Mouse (Mus musculus) midbrain, postnatal 0 days (tissue): ENCODE measurements at regions not wholly inside any gene's neighbourhood (a gene's known extent, or its start where the extent isn't known, plus 50 kb on each side); places are given as distances from the start of the nearest gene placed in this dataset.

Experiments used
- ATAC-seq: fragments of 200-750 bp; cut with Nextera tagmentation; 2 replicates; pipeline ENCODE4 v1.8.0; 2017; ENCODE audit warnings: moderate number of reproducible peaks, mild to moderate bottlenecking, moderate TSS enrichment, moderate library complexity; ENCODE audit not compliant: low FRiP score
- DNase-seq: peaks from one replicate; pipeline ENCODE4 v3.0.0-alpha.2; 2015; ENCODE audit warnings: low spot score
- H3K27ac ChIP-seq: fragments of 300-500 bp; sonication (generic); 2 replicates; pipeline ENCODE4 v1.5.1; 2014; ENCODE audit warnings: low read depth, mild to moderate bottlenecking, low read length, mixed read lengths
- H3K27me3 ChIP-seq: fragments of 300-500 bp; sonication (generic); 2 replicates; pipeline ENCODE4 v1.6.1; 2014; ENCODE audit warnings: low read length, control low read depth, mixed read lengths; ENCODE audit not compliant: insufficient read depth
- H3K36me3 ChIP-seq: fragments of 300-500 bp; sonication (generic); 2 replicates; pipeline ENCODE4 v1.6.1; 2014; ENCODE audit warnings: low read length, control low read depth, mixed read lengths; ENCODE audit not compliant: insufficient read depth
- H3K4me1 ChIP-seq: fragments of 300-500 bp; sonication (generic); 2 replicates; pipeline ENCODE4 v1.6.1; 2014; ENCODE audit warnings: mild to moderate bottlenecking, control low read depth, antibody characterized with exemption, low read length, mixed read lengths; ENCODE audit not compliant: insufficient read depth
- H3K4me2 ChIP-seq: fragments of 300-500 bp; sonication (generic); 2 replicates; pipeline ENCODE4 v1.6.1; 2014; ENCODE audit warnings: low read depth, mild to moderate bottlenecking, low read length, mixed read lengths; ENCODE audit not compliant: poor library complexity, severe bottlenecking
- H3K4me3 ChIP-seq: fragments of 300-500 bp; sonication (generic); 2 replicates; pipeline ENCODE4 v1.5.1; 2014; ENCODE audit warnings: low read depth, mild to moderate bottlenecking, low read length, moderate library complexity
- H3K9ac ChIP-seq: fragments of 300-500 bp; sonication (generic); replicated peaks from 2 replicates; pipeline ENCODE4 v1.6.1; 2014; ENCODE audit warnings: mild to moderate bottlenecking, low read length, moderate library complexity, mixed read lengths; ENCODE audit not compliant: poor library complexity, severe bottlenecking
- H3K9me3 ChIP-seq: fragments of 300-500 bp; sonication (generic); 2 replicates; pipeline ENCODE4 v1.6.1; 2016; ENCODE audit warnings: low read length, control low read depth
- CTCF ChIP-seq: IDR thresholded peaks from 2 replicates; pipeline ENCODE4 v1.5.1; 2016; ENCODE audit warnings: antibody characterized with exemption, mild to moderate bottlenecking
- WGBS: fragments of 180-500 bp; shearing (Covaris S2); extraction: QIAGEN DNeasy Blood & Tissue Kit; methylation state at CpG from one replicate; pipeline ENCODE4 v1.1.7; 2014; 5-methylcytosine and 5-hydroxymethylcytosine counted together

DNA sequence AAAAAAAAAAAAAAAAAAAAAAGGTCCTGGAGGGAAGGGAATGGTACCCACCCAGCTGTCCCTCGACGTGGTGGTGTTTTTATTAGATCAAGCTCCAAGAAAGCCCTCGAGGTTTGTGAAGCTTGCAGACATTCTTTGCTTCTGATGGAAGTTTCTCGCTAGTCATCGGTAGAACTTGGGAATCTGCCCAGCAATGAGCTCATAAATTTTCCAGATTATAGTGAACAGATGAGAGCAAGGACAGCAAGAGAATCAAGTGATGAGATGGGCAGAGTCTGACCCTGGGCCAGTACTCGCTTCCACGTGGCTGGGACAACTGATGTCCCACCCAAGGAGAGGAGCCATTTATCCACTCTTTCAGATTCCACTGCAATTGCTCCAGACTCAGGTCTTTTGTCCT lies 417.6 kb upstream of the Klhl29 start:
- no peak overlapping the region for H3K4me3 ChIP-seq
- no peaks in the 10 kb centered on the region for H3K36me3 ChIP-seq
- ATAC-seq (no peak), DNase-seq (no peak)
- no peaks in the 10 kb centered on the region for H3K9me3 ChIP-seq
- H3K4me2 ChIP-seq: no peak overlapping the region
- H3K27me3 ChIP-seq: no peaks in the 10 kb centered on the region
- TF ChIP-seq CTCF: no peak
- H3K9ac ChIP-seq: no peak overlapping the region
- H3K4me1 ChIP-seq: no peaks in the 10 kb centered on the region
- WGBS: 83% methylated on average over 7 of the region's 7 CpGs
- H3K27ac ChIP-seq: no peak overlapping the region

DNA sequence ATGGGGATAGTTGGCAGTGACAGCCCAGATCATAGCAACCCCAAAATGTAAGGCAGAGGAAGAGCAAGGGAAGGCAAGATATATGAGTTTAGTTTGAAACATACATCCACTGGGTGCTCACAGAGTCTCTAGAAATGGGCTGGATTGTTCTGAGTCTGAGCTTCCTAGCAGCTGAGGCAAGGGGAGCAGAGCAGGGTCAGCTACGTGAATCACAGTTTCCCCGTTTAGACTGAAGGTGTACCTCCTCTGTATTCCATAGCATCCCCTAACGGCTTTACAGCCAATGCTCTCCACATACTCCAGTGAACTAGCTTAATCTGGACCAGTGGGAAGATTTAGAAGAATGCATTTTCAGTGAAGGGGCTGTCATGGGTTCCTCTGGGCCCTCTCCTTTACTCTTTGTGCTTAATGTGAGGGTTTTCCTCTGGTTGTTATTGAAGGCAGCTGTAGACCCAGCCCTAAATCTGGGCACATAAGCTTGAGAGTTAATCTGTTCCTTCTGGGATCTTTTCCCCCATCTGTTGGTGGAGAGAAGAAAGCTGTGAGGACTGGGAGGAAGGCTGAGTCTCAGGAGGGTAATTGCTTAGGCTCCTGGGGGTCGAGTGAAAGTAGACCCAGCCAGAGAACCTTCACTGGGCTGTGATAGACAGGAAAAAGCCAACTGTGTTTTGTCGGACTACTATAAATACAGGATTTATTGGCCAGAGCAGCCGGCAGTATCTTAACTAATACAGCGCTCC lies 411.8 kb upstream of the Klhl29 start:
- Histone ChIP-seq H3K4me2 (no peak overlapping the region), H3K9ac (no peak overlapping the region), H3K27ac (no peak overlapping the region), H3K4me1 (no peaks in the 10 kb centered on the region), H3K27me3 (no peaks in the 10 kb centered on the region), H3K36me3 (no peaks in the 10 kb centered on the region), H3K4me3 (no peak overlapping the region), H3K9me3 (no peaks in the 10 kb centered on the region)
- ATAC-seq (no peak), DNase-seq (no peak)
- WGBS: 62% methylated on average over 7 of the region's 7 CpGs
- no peak for TF ChIP-seq CTCF

DNA sequence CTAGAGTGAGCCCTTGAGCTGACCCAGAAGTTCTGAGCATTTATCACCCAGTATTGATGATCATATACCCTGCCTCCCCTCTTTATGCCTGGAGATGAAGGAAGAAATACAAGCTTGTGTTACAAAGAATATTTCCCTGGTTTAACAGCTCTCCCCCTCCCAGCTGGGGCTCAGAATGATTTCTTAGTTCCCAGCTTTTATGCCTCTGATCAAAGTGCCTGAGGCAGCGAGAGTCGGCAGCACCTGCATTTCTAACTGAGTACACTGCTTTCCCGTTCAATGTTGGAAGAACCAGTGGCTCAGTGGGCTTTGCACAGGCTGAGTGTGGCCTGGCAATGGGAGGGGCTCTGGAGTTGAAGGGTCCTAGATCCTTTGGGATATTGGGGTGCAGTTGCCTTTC lies 405.8 kb upstream of the Klhl29 start:
- no peaks in the 10 kb centered on the region for H3K27me3 ChIP-seq
- no peaks in the 10 kb centered on the region for H3K4me1 ChIP-seq
- no peak for DNase-seq
- H3K36me3 ChIP-seq: no peaks in the 10 kb centered on the region
- no peak overlapping the region for H3K4me3 ChIP-seq
- no peak for ATAC-seq
- no peak overlapping the region for H3K27ac ChIP-seq
- WGBS: 30% methylated on average over 3 of the region's 3 CpGs
- no peak for TF ChIP-seq CTCF
- H3K9ac ChIP-seq: no peak overlapping the region
- no peak overlapping the region for H3K4me2 ChIP-seq
- no peaks in the 10 kb centered on the region for H3K9me3 ChIP-seq

DNA sequence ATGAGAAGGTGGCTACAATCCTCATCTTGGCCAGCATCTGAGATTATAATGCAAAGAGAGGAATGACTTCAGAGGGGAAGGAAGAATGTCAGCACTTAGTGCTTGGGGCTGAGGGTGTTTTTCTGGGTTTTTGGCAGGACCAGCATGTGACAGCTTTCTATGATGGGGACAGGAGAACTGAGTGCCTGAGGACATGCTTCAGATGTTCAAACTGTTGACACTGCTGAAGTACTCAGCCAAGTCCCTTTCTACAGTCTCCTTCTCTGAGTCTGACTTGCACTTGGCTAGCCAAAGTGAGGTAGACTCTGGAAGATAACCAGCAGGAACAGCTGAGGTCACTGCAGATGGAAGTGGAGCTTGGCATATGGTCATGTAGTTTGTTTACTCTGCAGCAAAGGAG lies 402.1 kb upstream of the Klhl29 start:
- H3K9me3 ChIP-seq: no peaks in the 10 kb centered on the region
- H3K27me3 ChIP-seq: no peaks in the 10 kb centered on the region
- no peak for TF ChIP-seq CTCF
- ATAC-seq (no peak), DNase-seq (no peak)
- H3K9ac ChIP-seq: no peak overlapping the region
- H3K27ac ChIP-seq: no peak overlapping the region
- no peaks in the 10 kb centered on the region for H3K36me3 ChIP-seq
- H3K4me3 ChIP-seq: no peak overlapping the region
- H3K4me2 ChIP-seq: no peak overlapping the region
- H3K4me1 ChIP-seq: no peaks in the 10 kb centered on the region

DNA sequence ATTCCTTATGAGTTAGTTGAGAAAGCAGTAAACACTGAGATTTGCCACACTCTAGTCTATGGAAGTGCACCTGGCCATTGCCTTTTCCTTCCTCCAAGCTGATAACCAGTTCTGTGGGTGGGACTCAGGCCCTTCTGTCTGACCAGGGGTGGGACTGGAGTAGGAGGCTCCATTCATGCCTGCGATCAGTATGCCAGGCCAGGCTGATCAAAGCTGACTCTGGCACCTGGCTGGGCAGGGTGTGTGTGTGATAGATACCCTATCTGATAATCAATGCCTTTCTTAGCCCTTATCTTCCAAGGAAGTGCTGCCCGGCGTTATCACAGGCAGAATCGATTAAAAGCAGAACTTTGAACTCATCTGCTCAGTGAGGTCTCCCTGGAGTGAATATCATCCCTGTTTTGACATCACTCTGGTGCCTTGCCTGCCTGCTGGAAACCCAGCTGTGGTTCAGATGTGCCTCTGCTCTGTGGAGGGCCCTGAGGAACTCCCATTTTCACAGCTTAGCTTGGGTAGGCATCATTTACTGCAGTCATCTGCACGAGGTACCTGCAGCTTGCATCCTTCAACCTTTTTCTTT lies 396.0 kb upstream of the Klhl29 start:
- no peak for DNase-seq
- no peak overlapping the region for H3K9ac ChIP-seq
- no peaks in the 10 kb centered on the region for H3K27me3 ChIP-seq
- no peak overlapping the region for H3K4me3 ChIP-seq
- H3K27ac ChIP-seq: no peak overlapping the region
- H3K4me1 ChIP-seq: no peaks in the 10 kb centered on the region
- no peak for TF ChIP-seq CTCF
- no peak overlapping the region for H3K4me2 ChIP-seq
- 62% methylated on average over 5 of the region's 5 CpGs for WGBS
- ATAC-seq: no peak
- H3K9me3 ChIP-seq: no peaks in the 10 kb centered on the region
- no peaks in the 10 kb centered on the region for H3K36me3 ChIP-seq

DNA sequence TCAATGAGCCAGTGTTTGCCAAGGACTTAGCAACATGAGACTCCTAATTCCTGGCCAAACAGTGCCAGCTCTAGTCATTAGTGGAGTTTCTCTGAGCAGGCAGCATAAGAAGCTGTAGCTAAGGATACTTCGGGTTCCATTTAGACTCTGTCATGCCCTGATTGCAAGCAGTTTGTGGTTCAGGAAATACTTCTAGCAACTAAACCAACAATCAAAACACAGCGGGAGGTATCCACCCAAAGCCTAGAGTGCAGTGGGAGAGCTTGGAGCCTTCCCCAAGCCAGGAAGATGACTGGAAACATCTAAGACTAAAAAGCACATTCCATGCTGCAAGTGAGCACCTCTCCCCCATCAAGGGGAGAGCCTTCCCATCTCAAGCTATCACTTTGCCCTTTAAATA lies 395.0 kb upstream of the Klhl29 start:
- H3K9me3 ChIP-seq: no peaks in the 10 kb centered on the region
- ATAC-seq (no peak), DNase-seq (no peak)
- H3K4me2 ChIP-seq: no peak overlapping the region
- H3K27ac ChIP-seq: no peak overlapping the region
- H3K4me3 ChIP-seq: no peak overlapping the region
- H3K27me3 ChIP-seq: no peaks in the 10 kb centered on the region
- H3K9ac ChIP-seq: no peak overlapping the region
- TF ChIP-seq CTCF: no peak
- WGBS: 72% methylated on average over 2 of the region's 2 CpGs
- no peaks in the 10 kb centered on the region for H3K4me1 ChIP-seq
- H3K36me3 ChIP-seq: no peaks in the 10 kb centered on the region
